25 mouse cellular contexts compared by ENCODE assay signal in the genomic region with DNA sequence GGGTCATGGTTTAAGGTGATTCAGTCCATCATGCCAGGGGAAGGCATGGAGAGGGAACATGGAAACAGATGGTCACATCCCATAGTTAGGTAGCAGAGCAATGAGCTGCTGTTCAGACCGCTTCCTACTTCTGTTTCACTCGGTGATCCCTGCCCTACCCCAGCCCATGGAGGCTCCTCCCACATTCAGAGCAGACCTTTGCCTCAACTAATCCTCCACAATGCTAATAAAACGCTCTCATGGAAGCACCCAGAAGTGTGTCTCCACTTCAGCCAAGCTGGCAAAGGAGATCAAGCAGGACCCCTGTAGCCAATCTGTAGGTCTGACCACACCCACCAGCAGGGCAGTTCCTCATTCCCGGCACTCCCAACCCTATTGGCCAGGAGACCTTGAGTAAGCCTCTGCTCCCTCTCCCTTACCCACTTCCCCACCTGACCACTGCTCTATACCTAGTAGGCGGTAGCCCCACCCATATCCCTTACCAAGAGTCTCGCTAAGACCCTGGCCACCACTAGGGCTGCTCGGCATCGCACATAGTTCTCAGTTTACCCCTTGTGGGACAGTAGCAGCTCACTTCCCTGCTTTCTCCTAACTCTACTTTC. TPM values are rescaled to one million over a fixed set of nuclear protein-coding genes. Genes with fewer than 3 reads are reported as not detected.
DNase-seq lines count a peak whose midpoint lies in the region; ATAC-seq lines count a peak whose summit lies in the region.
"Had no signal": no experiment of that assay in that cellular context is flagged by ENCODE, and none has a peak within 500 bp of the region (broad histone marks: within the 10 kb centered on the region; RNA-seq: fewer than 3 reads in every experiment).

No protein-coding gene starts in this region.

- no peak overlapping the region for H3K4me3 ChIP-seq in embryonic facial prominence, embryonic 12.5 days
- no peak overlapping the region for H3K4me3 ChIP-seq in embryonic facial prominence, embryonic 10.5 days
- no peak overlapping the region for H3K4me3 ChIP-seq in lung, embryonic 16.5 days (ENCODE audit: low read length)
- H3K4me3 ChIP-seq in intestine, embryonic 16.5 days (ENCODE audit: low read length): no peak overlapping the region
- no peak overlapping the region for H3K4me3 ChIP-seq in liver, embryonic 11.5 days (ENCODE audit: low read depth, low read length)
- H3K4me3 ChIP-seq: forebrain, embryonic 13.5 days; gastrocnemius, adult 2 months; heart, adult 2 months; heart, embryonic 12.5 days; hindbrain, embryonic 12.5 days had no signal

- WGBS in embryonic facial prominence, embryonic 12.5 days: 81% methylated on average over 8 of the region's 8 CpGs
- WGBS in embryonic facial prominence, embryonic 10.5 days: 83% methylated on average over 8 of the region's 8 CpGs
- 81% methylated on average over 8 of the region's 8 CpGs for WGBS in lung, embryonic 16.5 days
- WGBS in intestine, embryonic 16.5 days: 79% methylated on average over 8 of the region's 8 CpGs
- WGBS in liver, embryonic 11.5 days: 67% methylated on average over 8 of the region's 8 CpGs

- H3K4me2 ChIP-seq in embryonic facial prominence, embryonic 12.5 days (replicated peaks): no peak overlapping the region
- no peak overlapping the region for H3K4me2 ChIP-seq in lung, embryonic 16.5 days (ENCODE audit: low read depth, low read length)
- no peak overlapping the region for H3K4me2 ChIP-seq in intestine, embryonic 16.5 days (ENCODE audit: low read depth, low read length)
- no peak overlapping the region for H3K4me2 ChIP-seq in liver, embryonic 11.5 days
- H3K4me2 ChIP-seq: forebrain, embryonic 13.5 days; heart, embryonic 12.5 days; hindbrain, embryonic 12.5 days had no signal

- no peaks in the 10 kb centered on the region for H3K36me3 ChIP-seq in embryonic facial prominence, embryonic 12.5 days
- no peaks in the 10 kb centered on the region for H3K36me3 ChIP-seq in embryonic facial prominence, embryonic 10.5 days (replicated peaks)
- H3K36me3 ChIP-seq in lung, embryonic 16.5 days (ENCODE audit: control insufficient read depth, insufficient read depth, low read length): no peaks in the 10 kb centered on the region
- no peaks in the 10 kb centered on the region for H3K36me3 ChIP-seq in intestine, embryonic 16.5 days (ENCODE audit: control insufficient read depth, insufficient read depth, low read length)
- no peaks in the 10 kb centered on the region for H3K36me3 ChIP-seq in liver, embryonic 11.5 days (ENCODE audit: control insufficient read depth, insufficient read depth, low read length)
- H3K36me3 ChIP-seq: G1E; heart, embryonic 12.5 days; hindbrain, embryonic 12.5 days had no signal

- H3K27ac ChIP-seq in embryonic facial prominence, embryonic 12.5 days: no peak overlapping the region
- H3K27ac ChIP-seq in embryonic facial prominence, embryonic 10.5 days (replicated peaks): no peak overlapping the region
- no peak overlapping the region for H3K27ac ChIP-seq in lung, embryonic 16.5 days (ENCODE audit: low read length)
- H3K27ac ChIP-seq in intestine, embryonic 16.5 days (ENCODE audit: low read length): no peak overlapping the region
- no peak overlapping the region for H3K27ac ChIP-seq in liver, embryonic 11.5 days (ENCODE audit: low read depth, low read length)
- H3K27ac ChIP-seq: forebrain, embryonic 13.5 days; gastrocnemius, adult 2 months; heart, adult 2 months; hindbrain, embryonic 12.5 days had no signal

- H3K27me3 ChIP-seq in embryonic facial prominence, embryonic 12.5 days: no peaks in the 10 kb centered on the region
- H3K27me3 ChIP-seq in embryonic facial prominence, embryonic 10.5 days (replicated peaks; ENCODE audit: low read depth, poor library complexity, severe bottlenecking): no peaks in the 10 kb centered on the region
- no peaks in the 10 kb centered on the region for H3K27me3 ChIP-seq in lung, embryonic 16.5 days (ENCODE audit: control insufficient read depth, insufficient read depth, low read depth, low read length)
- no peaks in the 10 kb centered on the region for H3K27me3 ChIP-seq in intestine, embryonic 16.5 days (replicated peaks; ENCODE audit: control insufficient read depth, insufficient read depth, low read length)
- H3K27me3 ChIP-seq in liver, embryonic 11.5 days (replicated peaks; ENCODE audit: control insufficient read depth, insufficient read depth, low read length): no peaks in the 10 kb centered on the region
- H3K27me3 ChIP-seq: forebrain, embryonic 13.5 days; heart, embryonic 12.5 days; hindbrain, embryonic 12.5 days had no signal

- peaks cover 9% of the 10 kb centered on the region for H3K9me3 ChIP-seq in embryonic facial prominence, embryonic 12.5 days
- peaks cover 9% of the 10 kb centered on the region; the same call in 1 of the 2 replicates for H3K9me3 ChIP-seq in embryonic facial prominence, embryonic 10.5 days
- no peaks in the 10 kb centered on the region; the same call in 1 of the 2 replicates for H3K9me3 ChIP-seq in lung, embryonic 16.5 days (ENCODE audit: control insufficient read depth, low read length)
- H3K9me3 ChIP-seq in intestine, embryonic 16.5 days (ENCODE audit: control insufficient read depth, low read length): no peaks in the 10 kb centered on the region
- H3K9me3 ChIP-seq in liver, embryonic 11.5 days (ENCODE audit: control insufficient read depth, low read length): no peaks in the 10 kb centered on the region; the same call in 1 of the 2 replicates
- H3K9me3 ChIP-seq: forebrain, embryonic 13.5 days; G1E; hindbrain, embryonic 12.5 days had no signal

- no peak for DNase-seq in embryonic facial prominence, embryonic 10.5 days (ENCODE audit: low spot score)
- no peak for DNase-seq in lung, postnatal 36 days
- DNase-seq in liver, embryonic 11.5 days (ENCODE audit: low spot score): no peak
- DNase-seq in layer of hippocampus, postnatal 25 days (ENCODE audit: extremely low spot score in 1 of 2, low spot score in 1 of 2): no peak
- no peak for DNase-seq in adrenal gland, adult 2 months
- DNase-seq: adrenal gland, adult 8-10 months; adrenal gland, postnatal 36 days; B cell, adult 2 months; cerebellum, adult 2 months; cerebellum, postnatal 10 days; forebrain, postnatal 0 days; gastrocnemius, adult 2 months; gastrocnemius, postnatal 36 days; heart, adult 2 months; heart, postnatal 4 days had no signal

- no peaks in the 10 kb centered on the region for H3K4me1 ChIP-seq in embryonic facial prominence, embryonic 12.5 days
- no peaks in the 10 kb centered on the region for H3K4me1 ChIP-seq in embryonic facial prominence, embryonic 10.5 days
- no peaks in the 10 kb centered on the region; the same call in 1 of the 2 replicates for H3K4me1 ChIP-seq in lung, embryonic 16.5 days (replicated peaks; ENCODE audit: control insufficient read depth, insufficient read depth, low read length)
- H3K4me1 ChIP-seq in intestine, embryonic 16.5 days (ENCODE audit: control insufficient read depth, insufficient read depth, low read length): no peaks in the 10 kb centered on the region
- no peaks in the 10 kb centered on the region for H3K4me1 ChIP-seq in liver, embryonic 11.5 days (replicated peaks; ENCODE audit: control insufficient read depth, insufficient read depth, low read length)
- H3K4me1 ChIP-seq: forebrain, embryonic 13.5 days; heart, embryonic 12.5 days; hindbrain, embryonic 12.5 days had no signal

- H3K9ac ChIP-seq in embryonic facial prominence, embryonic 12.5 days: no peak overlapping the region
- H3K9ac ChIP-seq in lung, embryonic 16.5 days (ENCODE audit: low read length): no peak overlapping the region
- H3K9ac ChIP-seq in intestine, embryonic 16.5 days (ENCODE audit: low read depth, low read length): no peak overlapping the region
- no peak overlapping the region for H3K9ac ChIP-seq in liver, embryonic 11.5 days (ENCODE audit: low read depth, low read length)
- H3K9ac ChIP-seq: forebrain, embryonic 13.5 days; forebrain, postnatal 0 days; heart, embryonic 12.5 days; hindbrain, embryonic 12.5 days had no signal

- 0 out of 2 replicates have a peak, but pooled peaks have one; percentile 47 for ATAC-seq in embryonic facial prominence, embryonic 12.5 days (ENCODE audit: insufficient number of reproducible peaks, insufficient read depth, low FRiP score, low TSS enrichment)
- 0 out of 2 replicates have a peak, but pooled peaks have one; percentile 15 for ATAC-seq in lung, embryonic 16.5 days (ENCODE audit: low read depth)
- ATAC-seq in intestine, embryonic 16.5 days: peak; percentile 59
- ATAC-seq in liver, embryonic 11.5 days (replicated peaks; ENCODE audit: low FRiP score): no peak
- ATAC-seq: CD4-positive, CD25-positive, alpha-beta regulatory T cell, adult 4 months; forebrain, embryonic 13.5 days; forebrain, postnatal 0 days; hindbrain, embryonic 16.5 days; inflammation-experienced regulatory T-cells, adult 6 months had no signal

RNA-seq across cellular contexts. Expression of gene Pcsk6, which starts 47.8 kb away (rescaled TPM):
- polyA plus RNA-seq in embryonic facial prominence, embryonic 12.5 days (2016; fragmentation: Nextera tagmentation; extraction: Ambion mirVana): 2.0 and 2.1 TPM in 2 replicates
- polyA plus RNA-seq in embryonic facial prominence, embryonic 10.5 days (2016; fragmentation: Nextera tagmentation; extraction: Ambion mirVana): 1.0 and 1.1 TPM in 2 replicates
- 7.4 and 8.5 TPM in 2 replicates for polyA plus RNA-seq in lung, embryonic 16.5 days (2015; fragmentation: Nextera tagmentation; extraction: Ambion mirVana)
- 2.2 and 2.3 TPM in 2 replicates for polyA plus RNA-seq in intestine, embryonic 16.5 days (2015; fragmentation: Nextera tagmentation; extraction: Ambion mirVana)
- 1.3 and 1.8 TPM in 2 replicates for polyA plus RNA-seq in liver, embryonic 11.5 days (2014; fragmentation: Nextera tagmentation; extraction: Ambion mirVana)
- total RNA-seq in layer of hippocampus, postnatal 25 days (2021): 10 to 100 TPM; 13.7 to 16.4 TPM
- total RNA-seq in adrenal gland, adult 2 months (2021): 10 to 100 TPM; 23.0 to 34.8 TPM
- polyA plus RNA-seq in adrenal gland, adult 2 months (2012; rRNA removed): 7.0 and 9.8 TPM in 2 replicates
- polyA plus RNA-seq: CD4-positive, CD25-positive, alpha-beta regulatory T cell, adult 4 months; G1E; inflammation-experienced regulatory T-cells, adult 6 months had no signal
